Mouse (Mus musculus): ENCODE results near the gene Trarg1. TPM values are rescaled to one million over a fixed set of nuclear protein-coding genes. Genes with fewer than 3 reads are reported as not detected.
"Not testable (repeated sequence)": the region's sequence is repeated elsewhere in the genome, so short reads cannot be mapped to it uniquely, and the experiment has no call there.

The Trarg1 gene
- not detected in 2 replicates for polyA plus RNA-seq (2012; rRNA removed)
- not detected in 2 replicates for polyA plus RNA-seq (2014; fragmentation: Nextera tagmentation; extraction: Ambion mirVana)

DNA sequence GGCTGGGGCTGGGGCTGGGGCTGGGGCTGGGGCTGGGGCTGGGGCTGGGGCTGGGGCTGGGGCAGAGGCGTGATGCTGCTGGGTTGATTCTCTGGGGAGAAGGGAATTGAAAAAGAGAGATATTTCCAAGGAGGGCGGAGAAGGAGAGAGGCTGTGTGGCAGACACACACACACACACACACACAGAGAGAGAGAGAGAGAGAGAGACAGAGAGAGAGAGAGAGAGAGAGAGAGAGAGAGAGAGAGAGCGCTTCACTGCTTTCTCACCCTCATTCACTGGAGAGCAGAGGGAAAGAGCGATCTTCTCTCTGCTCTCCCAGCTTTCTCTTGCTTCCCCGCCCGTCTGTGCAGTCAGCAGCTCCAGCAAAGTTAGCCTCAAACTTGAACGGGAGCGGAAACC lies at the start of gene Trarg1:
TSS of gene Trarg1 (plus strand) at position 301 of the 400 bp plus-strand sequence.
- not testable (repeated sequence) for DNase-seq (ENCODE audit: low read depth in 3 of 3, low spot score in 3 of 3); ATAC-seq (ENCODE audit: insufficient read depth); H3K27me3 ChIP-seq (ENCODE audit: control insufficient read depth, insufficient read depth, low read length); H3K27ac ChIP-seq; H3K4me3 ChIP-seq (ENCODE audit: insufficient read depth in 1 of 2, low read depth in 2 of 2, low read length in 2 of 2); H3K9ac ChIP-seq (replicated peaks); H3K36me3 ChIP-seq (replicated peaks; ENCODE audit: control insufficient read depth, insufficient read depth, low read depth); H3K9me3 ChIP-seq (ENCODE audit: control insufficient read depth, low read length); H3K4me2 ChIP-seq (ENCODE audit: low read depth); H3K4me1 ChIP-seq (replicated peaks; ENCODE audit: control insufficient read depth in 2 of 2, insufficient read depth in 2 of 2, low read length in 1 of 2)
- WGBS (ENCODE audit: insufficient replicate concordance) = 34% methylated on average over 7 of the region's 8 CpGs

DNA sequence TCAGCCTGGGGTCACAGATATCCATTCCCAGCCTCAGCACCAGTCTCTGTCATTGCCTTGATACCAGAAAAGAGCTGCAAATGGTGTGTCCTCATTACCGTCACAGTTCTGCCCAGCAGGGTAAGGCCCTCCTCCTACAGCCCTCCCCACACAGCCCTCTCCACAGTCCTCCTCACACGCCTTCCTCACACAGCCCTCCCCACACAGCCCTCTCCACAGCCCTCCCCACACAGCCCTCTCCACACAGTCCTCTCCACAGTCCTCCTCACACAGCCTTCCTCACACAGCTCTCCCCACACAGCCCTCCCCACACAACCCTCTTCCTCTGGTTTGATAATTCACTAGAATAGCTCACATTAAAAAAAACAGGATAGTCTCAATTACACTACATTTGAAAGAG lies 49.6 kb upstream of the Trarg1 start:
- DNase-seq (ENCODE audit: low read depth in 3 of 3, low spot score in 3 of 3) (no peak), ATAC-seq (ENCODE audit: insufficient read depth) (no peak)
- H3K4me2 ChIP-seq (ENCODE audit: low read depth) = no peak overlapping the region
- no peak overlapping the region for H3K27ac ChIP-seq
- H3K36me3 ChIP-seq (replicated peaks; ENCODE audit: control insufficient read depth, insufficient read depth, low read depth) = no peaks in the 10 kb centered on the region
- no peaks in the 10 kb centered on the region for H3K4me1 ChIP-seq (replicated peaks; ENCODE audit: control insufficient read depth in 2 of 2, insufficient read depth in 2 of 2, low read length in 1 of 2)
- TF ChIP-seq EP300 (IDR thresholded peaks at IDR 0.05; ENCODE audit: low read depth) (no peak), CTCF (IDR thresholded peaks at IDR 0.05; ENCODE audit: low read depth) (no peak)
- no peaks in the 10 kb centered on the region for H3K27me3 ChIP-seq (ENCODE audit: control insufficient read depth, insufficient read depth, low read length)
- no peak overlapping the region for H3K9ac ChIP-seq (replicated peaks)
- no peak overlapping the region for H3K4me3 ChIP-seq (ENCODE audit: insufficient read depth in 1 of 2, low read depth in 2 of 2, low read length in 2 of 2)
- no peaks in the 10 kb centered on the region for H3K9me3 ChIP-seq (ENCODE audit: control insufficient read depth, low read length)
- WGBS (ENCODE audit: insufficient replicate concordance) = 28% methylated on average over 2 of the region's 2 CpGs

DNA sequence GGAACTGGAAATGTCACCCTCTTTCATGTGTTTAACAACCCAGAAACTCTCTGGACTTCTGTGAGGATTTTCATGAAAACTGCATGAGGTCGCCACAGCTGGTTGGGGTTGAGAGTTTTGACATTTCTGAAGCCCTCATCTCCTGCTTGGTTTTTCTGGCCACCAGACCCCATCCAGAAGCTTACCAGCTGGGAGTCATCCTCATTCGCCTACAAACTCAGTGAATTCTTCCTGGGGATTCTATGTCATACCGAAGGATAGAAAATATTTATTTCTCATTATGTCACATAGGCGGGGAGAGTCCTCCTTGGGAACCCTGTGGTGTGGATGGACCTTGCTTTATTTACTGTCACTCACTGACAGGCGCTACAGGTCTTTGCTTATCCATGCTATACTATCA lies 49.1 kb upstream of the Trarg1 start:
- H3K9ac ChIP-seq (replicated peaks) = no peak overlapping the region
- ATAC-seq (ENCODE audit: insufficient read depth) (no peak), DNase-seq (ENCODE audit: low read depth in 3 of 3, low spot score in 3 of 3) (no peak)
- H3K27me3 ChIP-seq (ENCODE audit: control insufficient read depth, insufficient read depth, low read length) = no peaks in the 10 kb centered on the region
- no peak overlapping the region for H3K4me3 ChIP-seq (ENCODE audit: insufficient read depth in 1 of 2, low read depth in 2 of 2, low read length in 2 of 2)
- H3K4me1 ChIP-seq (replicated peaks; ENCODE audit: control insufficient read depth in 2 of 2, insufficient read depth in 2 of 2, low read length in 1 of 2) = no peaks in the 10 kb centered on the region
- H3K36me3 ChIP-seq (replicated peaks; ENCODE audit: control insufficient read depth, insufficient read depth, low read depth) = no peaks in the 10 kb centered on the region
- 58% methylated on average over 5 of the region's 5 CpGs for WGBS (ENCODE audit: insufficient replicate concordance)
- no peak overlapping the region for H3K27ac ChIP-seq
- no peaks in the 10 kb centered on the region for H3K9me3 ChIP-seq (ENCODE audit: control insufficient read depth, low read length)
- TF ChIP-seq CTCF (IDR thresholded peaks at IDR 0.05; ENCODE audit: low read depth) (no peak), EP300 (IDR thresholded peaks at IDR 0.05; ENCODE audit: low read depth) (no peak)
- H3K4me2 ChIP-seq (ENCODE audit: low read depth) = no peak overlapping the region

DNA sequence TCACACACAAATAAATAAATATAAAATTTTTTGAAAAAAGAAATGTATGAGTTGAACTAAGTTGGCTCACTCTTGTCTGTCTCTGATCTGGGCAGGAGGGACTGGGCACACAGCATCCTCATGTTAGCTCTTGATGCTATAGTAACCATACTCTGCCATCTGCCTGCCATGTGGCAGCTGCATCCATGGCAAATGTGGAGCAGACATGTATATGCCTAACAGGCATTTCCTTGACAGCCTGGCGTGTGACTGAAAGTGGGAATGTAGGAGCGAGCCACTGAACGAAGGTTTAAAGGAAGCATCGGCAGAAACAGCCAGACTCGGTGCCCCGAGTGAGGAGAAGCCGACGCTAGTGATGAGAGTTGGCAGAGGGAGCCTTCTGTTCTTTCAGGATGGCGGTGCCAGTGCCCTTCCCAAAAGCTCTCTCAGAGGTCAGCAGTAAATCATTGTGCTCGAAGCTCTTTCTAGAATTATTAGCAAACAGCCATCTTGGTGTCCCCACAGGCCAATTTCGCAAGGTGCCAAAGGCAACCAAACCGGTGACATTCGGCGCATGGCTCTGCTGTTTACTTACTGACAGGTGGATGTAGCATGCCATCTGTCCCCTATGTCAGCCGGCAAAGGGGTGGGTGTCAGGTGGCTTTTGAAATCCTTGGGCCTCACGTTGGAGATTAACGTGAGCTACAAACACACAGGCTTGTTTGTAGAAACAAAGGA lies 40.2 kb upstream of the Trarg1 start:
- WGBS (ENCODE audit: insufficient replicate concordance) = 72% methylated on average over 17 of the region's 17 CpGs
- H3K4me2 ChIP-seq (ENCODE audit: low read depth) = no peak overlapping the region
- no peaks in the 10 kb centered on the region for H3K27me3 ChIP-seq (ENCODE audit: control insufficient read depth, insufficient read depth, low read length)
- H3K9ac ChIP-seq (replicated peaks) = no peak overlapping the region
- no peak overlapping the region for H3K27ac ChIP-seq
- no peaks in the 10 kb centered on the region for H3K9me3 ChIP-seq (ENCODE audit: control insufficient read depth, low read length)
- no peaks in the 10 kb centered on the region for H3K4me1 ChIP-seq (replicated peaks; ENCODE audit: control insufficient read depth in 2 of 2, insufficient read depth in 2 of 2, low read length in 1 of 2)
- DNase-seq (ENCODE audit: low read depth in 3 of 3, low spot score in 3 of 3) = no peak
- no peak overlapping the region for H3K4me3 ChIP-seq (ENCODE audit: insufficient read depth in 1 of 2, low read depth in 2 of 2, low read length in 2 of 2)
- TF ChIP-seq CTCF (IDR thresholded peaks at IDR 0.05; ENCODE audit: low read depth) = no peak
- no peak for TF ChIP-seq EP300 (IDR thresholded peaks at IDR 0.05; ENCODE audit: low read depth)
- no peak for ATAC-seq (ENCODE audit: insufficient read depth)
- H3K36me3 ChIP-seq (replicated peaks; ENCODE audit: control insufficient read depth, insufficient read depth, low read depth) = no peaks in the 10 kb centered on the region

DNA sequence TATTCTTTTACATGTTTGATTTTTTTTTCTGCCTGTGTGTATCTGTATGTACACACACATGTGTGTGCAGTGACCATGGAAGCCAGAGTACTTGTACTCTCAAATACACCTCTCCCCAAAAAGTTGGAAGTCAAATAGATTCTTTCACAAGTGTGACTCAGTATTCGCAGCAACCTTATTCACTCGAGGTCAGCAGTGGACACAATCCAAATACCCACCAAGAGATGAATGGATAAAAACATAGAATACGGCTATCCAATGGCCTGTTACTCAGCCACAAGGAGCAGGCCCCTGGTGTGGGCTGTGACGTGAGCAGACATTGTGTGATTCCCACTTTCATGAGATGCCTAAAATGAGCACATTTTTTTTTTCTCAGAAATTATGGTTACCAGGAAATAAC lies 39.4 kb upstream of the Trarg1 start:
- Histone ChIP-seq H3K4me3 (ENCODE audit: insufficient read depth in 1 of 2, low read depth in 2 of 2, low read length in 2 of 2) (no peak overlapping the region), H3K9me3 (ENCODE audit: control insufficient read depth, low read length) (no peaks in the 10 kb centered on the region), H3K27me3 (ENCODE audit: control insufficient read depth, insufficient read depth, low read length) (no peaks in the 10 kb centered on the region; the same call in 1 of the 2 replicates), H3K4me2 (ENCODE audit: low read depth) (no peak overlapping the region), H3K9ac (replicated peaks) (no peak overlapping the region), H3K27ac (no peak overlapping the region), H3K4me1 (replicated peaks; ENCODE audit: control insufficient read depth in 2 of 2, insufficient read depth in 2 of 2, low read length in 1 of 2) (no peaks in the 10 kb centered on the region), H3K36me3 (replicated peaks; ENCODE audit: control insufficient read depth, insufficient read depth, low read depth) (no peaks in the 10 kb centered on the region)
- 54% methylated on average over 4 of the region's 4 CpGs for WGBS (ENCODE audit: insufficient replicate concordance)
- DNase-seq (ENCODE audit: low read depth in 3 of 3, low spot score in 3 of 3) = no peak
- ATAC-seq (ENCODE audit: insufficient read depth) = no peak
- no peak for TF ChIP-seq CTCF (IDR thresholded peaks at IDR 0.05; ENCODE audit: low read depth)
- no peak for TF ChIP-seq EP300 (IDR thresholded peaks at IDR 0.05; ENCODE audit: low read depth)

Measured in liver, embryonic 14.5 days (tissue).